Mouse (Mus musculus) embryonic facial prominence, embryonic 12.5 days (tissue): ENCODE results near the gene Olfr554. TPM values are rescaled to one million over a fixed set of nuclear protein-coding genes. Genes with fewer than 3 reads are reported as not detected.
"Not testable (repeated sequence)": the region's sequence is repeated elsewhere in the genome, so short reads cannot be mapped to it uniquely, and the experiment has no call there.

ENCODE experiments used
- ATAC-seq: fragments of 200-750 bp; cut with Nextera tagmentation; 2 replicates; pipeline ENCODE4 v1.8.0; 2017; ENCODE audit not compliant: insufficient number of reproducible peaks, insufficient read depth, low FRiP score, low TSS enrichment
- H3K27ac ChIP-seq: fragments of 300-500 bp; sonication (generic); 2 replicates; pipeline ENCODE4 v1.5.1; 2016; ENCODE audit warnings: mild to moderate bottlenecking
- H3K27me3 ChIP-seq: fragments of 300-500 bp; sonication (generic); 2 replicates; pipeline ENCODE4 v1.6.1; 2016; ENCODE audit warnings: mild to moderate bottlenecking, moderate library complexity
- H3K36me3 ChIP-seq: fragments of 300-500 bp; sonication (generic); 2 replicates; pipeline ENCODE4 v1.6.1; 2016; ENCODE audit warnings: mild to moderate bottlenecking
- H3K4me1 ChIP-seq: fragments of 300-500 bp; sonication (generic); 2 replicates; pipeline ENCODE4 v1.6.1; 2016
- H3K4me2 ChIP-seq: fragments of 300-500 bp; sonication (generic); replicated peaks from 2 replicates; pipeline ENCODE4 v1.6.1; 2016; ENCODE audit warnings: mild to moderate bottlenecking, moderate library complexity
- H3K4me3 ChIP-seq: fragments of 300-500 bp; sonication (generic); 2 replicates; pipeline ENCODE4 v1.5.1; 2016; ENCODE audit warnings: mild to moderate bottlenecking
- H3K9ac ChIP-seq: fragments of 300-500 bp; sonication (generic); 2 replicates; pipeline ENCODE4 v1.6.1; 2016; ENCODE audit warnings: mild to moderate bottlenecking, moderate library complexity
- H3K9me3 ChIP-seq: fragments of 300-500 bp; sonication (generic); 2 replicates; pipeline ENCODE4 v1.6.1; 2016; ENCODE audit warnings: mild to moderate bottlenecking, moderate library complexity
- WGBS: fragments of 180-500 bp; shearing (Covaris S2); methylation state at CpG from one replicate; pipeline ENCODE4 v1.1.7; 2016; 5-methylcytosine and 5-hydroxymethylcytosine counted together
- polyA plus RNA-seq: library from polyadenylated mRNA; unstranded; fragments of >200 nt; fragmentation: Nextera tagmentation; extraction: Ambion mirVana; gene quantifications from 2 replicates; pipeline ENCODE4 v1.2.1, GENCODE M21; 2016

Olfr554 gene
- not detected in 2 replicates for polyA plus RNA-seq

DNA sequence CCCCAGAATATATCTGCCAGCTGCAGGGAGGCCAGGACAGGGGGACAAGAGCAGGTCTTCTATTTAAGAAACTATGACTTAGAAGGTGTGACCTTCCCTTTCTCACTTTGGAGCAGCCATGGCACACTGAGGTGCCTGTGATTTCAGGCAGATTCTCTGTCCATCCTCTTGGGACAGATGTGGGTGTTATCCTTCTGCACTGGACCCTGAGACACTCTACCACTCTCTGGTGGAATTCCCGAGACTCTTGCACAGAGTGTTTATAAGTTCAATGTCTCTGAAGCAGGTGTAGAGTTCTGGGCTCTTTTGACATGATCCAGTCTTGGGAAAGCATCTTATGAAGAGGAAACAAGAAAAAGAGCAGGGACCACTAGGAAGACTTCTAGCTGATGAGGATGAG is at the start of gene Olfr554:
Gene Olfr554 (plus strand): TSS at position 301 of the 400 bp plus-strand sequence.
- no peaks in the 10 kb centered on the region for H3K4me1 ChIP-seq
- 74% methylated on average over 1 of the region's 1 CpGs for WGBS
- H3K9me3 ChIP-seq, result no peaks in the 10 kb centered on the region
- no peaks in the 10 kb centered on the region for H3K36me3 ChIP-seq
- no peaks in the 10 kb centered on the region for H3K27me3 ChIP-seq
- no peak within 1 kb of the TSS for H3K27ac ChIP-seq
- H3K4me3 ChIP-seq, result no peak within 1 kb of the TSS
- no peak within 1 kb of the TSS for H3K4me2 ChIP-seq
- ATAC-seq, result no peak
- no peak within 1 kb of the TSS for H3K9ac ChIP-seq

GRCm38 (mm10) chr7:102591786-102592185 is 46.4 kb upstream of the Olfr554 start, which contains the start of gene Olfr551:
Gene Olfr551 (minus strand): TSS chr7:102591886.
- Histone ChIP-seq H3K27ac (no peak within 1 kb of the TSS), H3K36me3 (no peaks in the 10 kb centered on the region), H3K27me3 (no peaks in the 10 kb centered on the region), H3K4me1 (no peaks in the 10 kb centered on the region), H3K9me3 (no peaks in the 10 kb centered on the region), H3K4me2 (no peak within 1 kb of the TSS), H3K9ac (no peak within 1 kb of the TSS), H3K4me3 (no peak within 1 kb of the TSS)
- WGBS, result 94% methylated on average over 3 of the region's 3 CpGs
- no peak for ATAC-seq

DNA sequence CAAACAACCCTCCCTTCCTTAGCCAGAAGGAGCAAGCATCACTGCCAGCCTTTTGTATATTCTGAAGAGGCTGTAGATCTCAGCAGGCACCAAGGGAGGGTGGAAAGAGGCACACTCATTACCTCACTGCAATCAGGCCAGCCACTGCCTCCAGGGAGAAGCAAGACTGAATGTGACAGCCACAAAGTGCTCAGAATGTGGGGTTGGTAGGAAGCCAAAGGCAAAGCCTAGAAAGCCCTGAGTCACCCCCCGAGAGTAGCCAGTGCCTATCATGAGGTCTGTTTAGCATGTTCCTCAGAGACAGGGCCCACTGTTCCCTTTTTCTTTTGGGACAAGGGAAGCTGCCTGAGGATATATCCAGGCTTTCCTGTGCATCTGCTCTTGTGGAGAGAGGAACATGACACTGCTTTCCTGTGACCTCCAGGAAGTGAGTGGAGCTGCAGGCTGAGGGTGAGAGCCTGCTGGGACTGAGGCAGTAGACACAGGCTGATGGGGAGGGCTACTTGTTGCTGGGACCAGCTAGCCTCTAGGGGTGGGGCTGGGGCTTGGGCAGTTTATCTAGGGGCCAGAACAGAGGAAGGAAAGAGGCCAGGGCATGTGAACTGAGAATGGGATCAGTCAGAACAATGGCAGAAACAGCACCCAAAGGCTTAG is 40.7 kb upstream of the Olfr554 start, which contains the start of gene Olfr552:
Gene Olfr552 (plus strand): TSS at position 393 of the 654 bp plus-strand sequence.
- no peak within 1 kb of the TSS for H3K4me3 ChIP-seq
- no peaks in the 10 kb centered on the region for H3K27me3 ChIP-seq
- H3K9ac ChIP-seq, result no peak within 1 kb of the TSS
- H3K9me3 ChIP-seq, result no peaks in the 10 kb centered on the region
- H3K27ac ChIP-seq, result no peak within 1 kb of the TSS
- no peak within 1 kb of the TSS for H3K4me2 ChIP-seq
- H3K36me3 ChIP-seq, result no peaks in the 10 kb centered on the region
- no peaks in the 10 kb centered on the region for H3K4me1 ChIP-seq
- 80% methylated on average over 1 of the region's 1 CpGs for WGBS
- ATAC-seq, result no peak

GRCm38 (mm10) chr7:102618118-102618517 is 20.1 kb upstream of the Olfr554 start, which contains the start of gene Olfr553:
Gene Olfr553 (minus strand): TSS chr7:102618218.
- Histone ChIP-seq H3K9ac (no peak within 1 kb of the TSS), H3K27me3 (no peaks in the 10 kb centered on the region), H3K4me2 (no peak within 1 kb of the TSS), H3K27ac (no peak within 1 kb of the TSS), H3K9me3 (no peaks in the 10 kb centered on the region), H3K4me1 (no peaks in the 10 kb centered on the region), H3K4me3 (no peak within 1 kb of the TSS), H3K36me3 (no peaks in the 10 kb centered on the region)
- no peak for ATAC-seq

DNA sequence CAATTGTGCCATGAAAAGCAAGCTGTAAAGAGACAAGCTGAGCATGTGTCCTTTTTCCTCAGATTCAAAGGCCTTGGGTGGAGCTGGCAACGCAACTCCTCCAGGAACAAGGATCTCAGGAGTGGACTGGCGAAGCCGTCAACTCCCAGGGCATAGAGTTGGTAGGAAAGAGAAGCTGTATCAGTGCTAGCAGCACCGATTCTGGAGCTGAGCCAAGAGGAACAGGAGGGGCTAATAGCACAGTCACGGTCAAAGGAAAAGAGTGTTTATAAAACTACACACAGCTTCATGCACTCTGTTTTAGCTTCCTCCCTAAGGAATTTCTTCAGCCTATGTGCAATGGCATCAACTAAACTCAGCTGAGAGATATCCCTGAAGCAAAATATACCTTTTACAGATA is 18.6 kb upstream of the Olfr554 start:
- Histone ChIP-seq H3K9me3 (no peaks in the 10 kb centered on the region), H3K4me1 (no peaks in the 10 kb centered on the region), H3K9ac (no peak overlapping the region), H3K36me3 (no peaks in the 10 kb centered on the region), H3K27me3 (no peaks in the 10 kb centered on the region), H3K4me2 (no peak overlapping the region), H3K27ac (no peak overlapping the region), H3K4me3 (no peak overlapping the region)
- ATAC-seq, result no peak
- 62% methylated on average over 5 of the region's 5 CpGs for WGBS

DNA sequence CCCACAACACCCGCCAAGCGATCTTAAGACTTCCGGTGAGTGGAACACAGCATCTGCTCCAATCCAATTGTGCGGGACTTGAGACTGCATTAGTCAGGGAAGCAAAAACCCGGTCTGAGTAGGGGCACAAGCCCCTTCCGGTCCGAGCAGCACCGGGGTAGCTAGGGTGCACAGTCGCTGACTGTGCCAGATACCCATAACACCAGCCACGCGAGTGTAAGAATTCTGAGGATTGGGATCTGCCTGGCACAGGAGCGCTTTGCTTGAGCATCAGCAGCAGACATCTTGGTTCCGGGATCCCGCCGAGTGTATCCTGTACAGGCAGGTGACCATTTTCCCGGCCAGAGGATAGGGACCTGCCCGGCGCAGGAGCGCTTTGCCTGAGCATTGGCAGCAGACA is 17.9 kb upstream of the Olfr554 start:
- H3K9ac ChIP-seq, H3K9me3 ChIP-seq, ATAC-seq, H3K4me1 ChIP-seq, H3K4me2 ChIP-seq, H3K36me3 ChIP-seq, H3K27ac ChIP-seq, H3K27me3 ChIP-seq, H3K4me3 ChIP-seq: not testable (repeated sequence)
- 87% methylated on average over 19 of the region's 19 CpGs for WGBS

- no peak overlapping the region for H3K27ac ChIP-seq
- no peaks in the 10 kb centered on the region for H3K9me3 ChIP-seq
- no peaks in the 10 kb centered on the region for H3K36me3 ChIP-seq
- no peaks in the 10 kb centered on the region for H3K27me3 ChIP-seq
- no peaks in the 10 kb centered on the region for H3K4me1 ChIP-seq
- no peak overlapping the region for H3K9ac ChIP-seq
- no peak overlapping the region for H3K4me2 ChIP-seq
- 34% methylated on average over 3 of the region's 3 CpGs for WGBS
- no peak for ATAC-seq
- H3K4me3 ChIP-seq, result no peak overlapping the region
Measured at GRCm38 (mm10) chr7:102636665-102637064, 1.6 kb upstream of the Olfr554 start.

GRCm38 (mm10) chr7:102644945-102645344 is 6.7 kb downstream of the Olfr554 start:
- not testable (repeated sequence) for H3K36me3 ChIP-seq, H3K27me3 ChIP-seq, H3K9me3 ChIP-seq, H3K9ac ChIP-seq, H3K4me3 ChIP-seq, H3K27ac ChIP-seq, H3K4me1 ChIP-seq, H3K4me2 ChIP-seq, ATAC-seq
- WGBS, result 85% methylated on average over 4 of the region's 4 CpGs

DNA sequence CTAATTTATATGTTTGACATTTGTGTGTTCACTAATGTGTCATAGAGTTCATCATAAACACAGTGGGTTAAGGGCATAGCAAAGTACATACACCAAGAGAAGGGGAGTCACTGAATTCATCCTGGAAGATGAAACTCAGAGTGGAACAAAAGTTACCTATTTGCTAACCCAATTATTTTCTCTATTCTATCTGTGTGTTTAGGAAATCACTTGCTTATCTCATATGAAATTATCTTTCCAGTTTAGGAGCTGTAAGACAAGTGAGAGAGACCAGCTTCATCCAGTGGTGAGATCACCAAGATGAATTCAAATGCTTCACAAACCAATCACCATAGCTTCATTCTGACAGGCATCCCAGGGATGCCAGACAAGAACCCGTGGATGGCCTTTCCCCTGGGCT is 20.3 kb downstream of the Olfr554 start, which contains the start of gene Olfr555:
Gene Olfr555 (plus strand): TSS at position 301 of the 400 bp plus-strand sequence.
- ATAC-seq, result no peak
- H3K9me3 ChIP-seq, result no peaks in the 10 kb centered on the region
- WGBS, result 71% methylated on average over 1 of the region's 1 CpGs

DNA sequence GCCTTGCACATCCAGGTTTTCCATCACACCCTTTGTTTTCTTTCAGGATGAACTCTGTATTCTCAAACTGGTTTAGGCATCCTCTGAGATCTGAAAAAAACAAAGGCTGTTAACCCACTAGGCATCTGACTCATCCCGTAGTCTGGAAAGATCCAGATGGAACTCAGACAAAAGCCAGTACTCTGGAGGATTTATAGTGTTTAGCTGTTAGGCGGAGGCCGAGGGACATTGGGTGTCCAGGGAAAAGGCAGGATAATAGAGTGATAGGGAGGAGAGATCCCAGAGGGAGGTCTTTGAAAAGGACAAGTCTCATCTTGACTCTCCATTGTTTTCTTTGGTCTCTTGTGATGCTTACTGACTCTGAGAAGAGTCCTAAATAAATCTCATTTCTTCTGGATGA is 26.4 kb downstream of the Olfr554 start, which contains the start of gene Olfr556:
Gene Olfr556 (plus strand): TSS at position 301 of the 400 bp plus-strand sequence.
- WGBS, result 57% methylated on average over 3 of the region's 3 CpGs
- ATAC-seq, result no peak
- Histone ChIP-seq H3K9me3 (no peaks in the 10 kb centered on the region), H3K9ac (no peak within 1 kb of the TSS), H3K27ac (no peak within 1 kb of the TSS), H3K4me2 (no peak within 1 kb of the TSS), H3K27me3 (no peaks in the 10 kb centered on the region), H3K4me1 (no peaks in the 10 kb centered on the region), H3K36me3 (no peaks in the 10 kb centered on the region), H3K4me3 (no peak within 1 kb of the TSS)

More for the DNA sequence above, 20.3 kb downstream of the Olfr554 start, which contains the start of gene Olfr555:
- no peak within 1 kb of the TSS for H3K4me2 ChIP-seq
- no peak within 1 kb of the TSS for H3K9ac ChIP-seq
- H3K27me3 ChIP-seq, result no peaks in the 10 kb centered on the region
- no peaks in the 10 kb centered on the region for H3K36me3 ChIP-seq
- no peak within 1 kb of the TSS for H3K27ac ChIP-seq
- no peak within 1 kb of the TSS for H3K4me3 ChIP-seq
- no peaks in the 10 kb centered on the region for H3K4me1 ChIP-seq

- Histone ChIP-seq H3K9ac (no peak overlapping the region), H3K4me3 (no peak overlapping the region), H3K9me3 (no peaks in the 10 kb centered on the region), H3K27ac (no peak overlapping the region), H3K27me3 (no peaks in the 10 kb centered on the region), H3K36me3 (no peaks in the 10 kb centered on the region), H3K4me1 (no peaks in the 10 kb centered on the region), H3K4me2 (no peak overlapping the region)
- ATAC-seq, result no peak
- 39% methylated on average over 2 of the region's 2 CpGs for WGBS
Measured at GRCm38 (mm10) chr7:102665378-102665777, 27.1 kb downstream of the Olfr554 start.

- Histone ChIP-seq H3K36me3 (no peaks in the 10 kb centered on the region), H3K27me3 (no peaks in the 10 kb centered on the region), H3K4me1 (no peaks in the 10 kb centered on the region), H3K4me2 (no peak overlapping the region), H3K4me3 (no peak overlapping the region), H3K9ac (no peak overlapping the region), H3K9me3 (no peaks in the 10 kb centered on the region), H3K27ac (no peak overlapping the region)
- WGBS, result 83% methylated on average over 2 of the region's 2 CpGs
- ATAC-seq, result no peak
Measured at GRCm38 (mm10) chr7:102676225-102676624, 38.0 kb downstream of the Olfr554 start.
